Mouse (Mus musculus): ENCODE data around the gene Sez6l2. TPM values are rescaled to one million over a fixed set of nuclear protein-coding genes. Genes with fewer than 3 reads are reported as not detected.
"Not testable (repeated sequence)": the region's sequence is repeated elsewhere in the genome, so short reads cannot be mapped to it uniquely, and the experiment has no call there.

Gene Sez6l2
- 68.9 and 70.1 TPM in 2 replicates for polyA plus RNA-seq (2014; fragmentation: Nextera tagmentation; extraction: Ambion mirVana)

DNA sequence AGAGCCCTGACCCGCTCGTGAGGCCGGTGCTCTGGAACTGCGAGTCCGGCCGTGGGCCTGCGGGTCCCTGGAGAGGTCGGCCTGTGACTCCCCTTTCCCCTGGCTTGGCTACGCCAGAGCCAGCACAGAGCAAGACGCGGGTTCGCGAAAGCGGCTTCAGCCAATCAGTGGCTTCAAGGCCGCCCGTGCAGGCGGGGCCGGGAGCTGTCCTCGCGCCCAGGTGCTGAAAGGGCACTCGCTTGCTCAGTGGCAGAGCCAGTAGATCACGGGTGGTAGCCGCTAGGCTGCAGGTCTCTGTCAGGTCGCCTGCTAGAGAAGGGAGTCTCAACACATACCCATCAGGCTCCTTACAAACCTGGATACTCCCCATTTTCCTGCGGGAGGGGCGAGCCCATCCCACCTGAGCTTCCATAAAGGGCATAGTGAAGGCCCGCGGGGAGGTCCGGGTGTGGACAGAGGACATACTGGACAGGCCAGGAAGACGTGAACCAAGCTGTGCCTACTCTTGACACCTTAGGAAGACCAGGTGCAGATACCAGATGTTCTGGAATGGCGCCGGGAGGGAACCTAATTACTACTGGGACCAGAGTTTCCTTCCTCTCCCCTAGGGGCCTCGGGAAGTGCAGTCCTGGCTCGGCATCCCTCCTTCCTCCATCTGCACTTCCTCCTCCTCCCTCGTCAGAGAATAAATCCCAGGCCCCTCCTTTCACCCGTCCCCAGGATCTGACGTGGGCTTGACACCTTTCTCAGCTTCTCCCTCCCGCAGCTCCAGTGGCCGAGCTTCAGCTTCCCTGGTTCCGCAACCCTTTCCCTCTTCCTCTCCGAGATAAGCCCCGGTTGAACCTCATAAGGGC lies at the start of gene Sez6l2:
Gene Sez6l2 (plus strand): TSS at position 771 of the 854 bp plus-strand sequence.
- Histone ChIP-seq H3K9ac (peak within 1 kb of the TSS; percentile 78), H3K4me1 (replicated peaks; ENCODE audit: control insufficient read depth, insufficient read depth, low read length) (peaks cover 41% of the 10 kb centered on the region), H3K9me3 (ENCODE audit: control insufficient read depth, low read length) (no peaks in the 10 kb centered on the region), H3K4me3 (replicated peaks; ENCODE audit: low read length) (peak within 1 kb of the TSS; percentile 56), H3K27ac (peak within 1 kb of the TSS; percentile 94), H3K36me3 (replicated peaks; ENCODE audit: control insufficient read depth, insufficient read depth) (peaks cover 38% of the 10 kb centered on the region), H3K4me2 (replicated peaks) (peak within 1 kb of the TSS; percentile 94), H3K27me3 (ENCODE audit: control insufficient read depth, insufficient read depth, low read length) (no peaks in the 10 kb centered on the region)
- ATAC-seq (ENCODE audit: low FRiP score) (peak; percentile 85), DNase-seq (ENCODE audit: low spot score) (peak; percentile 87)
- under 1% methylated on average over 42 of the region's 42 CpGs for WGBS

DNA sequence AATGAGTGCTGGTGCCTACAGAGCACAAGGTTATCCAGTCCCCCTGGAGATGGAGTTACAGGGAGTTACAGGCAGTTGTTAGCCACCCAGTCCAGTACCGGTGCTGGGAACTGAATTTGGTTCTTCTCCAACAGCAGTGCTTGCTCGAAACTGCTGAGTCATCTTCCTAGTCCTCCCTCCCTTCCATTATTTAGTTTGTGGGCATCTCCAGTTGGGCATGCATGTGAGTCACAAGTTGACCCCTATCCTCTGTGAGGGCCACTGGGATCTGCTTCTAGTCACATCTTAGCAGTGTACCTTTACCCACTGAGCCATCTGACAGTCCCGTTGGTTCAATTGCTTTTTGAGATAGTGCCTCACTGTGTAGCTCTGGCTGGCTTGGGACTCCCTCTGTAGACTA lies 44.8 kb upstream of the Sez6l2 start:
- H3K4me2 ChIP-seq (replicated peaks), result no peak overlapping the region
- H3K36me3 ChIP-seq (replicated peaks; ENCODE audit: control insufficient read depth, insufficient read depth), result no peaks in the 10 kb centered on the region
- H3K4me1 ChIP-seq (replicated peaks; ENCODE audit: control insufficient read depth, insufficient read depth, low read length), result no peaks in the 10 kb centered on the region
- WGBS, result 89% methylated on average over 3 of the region's 3 CpGs
- no peak overlapping the region for H3K27ac ChIP-seq
- no peaks in the 10 kb centered on the region for H3K9me3 ChIP-seq (ENCODE audit: control insufficient read depth, low read length)
- H3K9ac ChIP-seq, result no peak overlapping the region
- ATAC-seq (ENCODE audit: low FRiP score) (no peak), DNase-seq (ENCODE audit: low spot score) (no peak)
- H3K4me3 ChIP-seq (replicated peaks; ENCODE audit: low read length), result no peak overlapping the region
- H3K27me3 ChIP-seq (ENCODE audit: control insufficient read depth, insufficient read depth, low read length), result no peaks in the 10 kb centered on the region

DNA sequence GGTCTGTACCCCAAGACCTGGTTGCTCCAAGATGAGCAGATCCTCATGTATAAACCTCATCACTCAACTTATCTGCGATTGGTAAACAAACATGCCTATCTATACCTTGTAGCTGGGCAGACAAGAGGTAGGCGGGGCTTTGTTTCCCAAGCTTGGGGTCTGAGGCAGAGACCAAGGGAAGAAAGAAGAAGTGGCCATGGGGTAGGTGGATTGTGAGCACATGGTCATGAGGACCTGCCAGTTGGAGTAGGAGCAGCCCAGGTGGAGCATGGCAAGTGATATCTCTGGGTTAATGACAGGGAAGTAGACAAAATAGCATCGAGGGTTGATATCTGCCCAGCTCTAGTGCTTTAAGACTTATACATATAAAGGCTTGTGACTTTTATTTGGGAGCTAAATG lies 35.5 kb upstream of the Sez6l2 start:
- no peak for ATAC-seq (ENCODE audit: low FRiP score)
- no peaks in the 10 kb centered on the region for H3K27me3 ChIP-seq (ENCODE audit: control insufficient read depth, insufficient read depth, low read length)
- no peak overlapping the region for H3K9ac ChIP-seq
- no peak overlapping the region for H3K27ac ChIP-seq
- H3K9me3 ChIP-seq (ENCODE audit: control insufficient read depth, low read length), result no peaks in the 10 kb centered on the region
- H3K4me3 ChIP-seq (replicated peaks; ENCODE audit: low read length), result no peak overlapping the region
- no peak for DNase-seq (ENCODE audit: low spot score)
- 92% methylated on average over 3 of the region's 3 CpGs for WGBS
- no peaks in the 10 kb centered on the region for H3K36me3 ChIP-seq (replicated peaks; ENCODE audit: control insufficient read depth, insufficient read depth)
- H3K4me1 ChIP-seq (replicated peaks; ENCODE audit: control insufficient read depth, insufficient read depth, low read length), result no peaks in the 10 kb centered on the region
- no peak overlapping the region for H3K4me2 ChIP-seq (replicated peaks)

DNA sequence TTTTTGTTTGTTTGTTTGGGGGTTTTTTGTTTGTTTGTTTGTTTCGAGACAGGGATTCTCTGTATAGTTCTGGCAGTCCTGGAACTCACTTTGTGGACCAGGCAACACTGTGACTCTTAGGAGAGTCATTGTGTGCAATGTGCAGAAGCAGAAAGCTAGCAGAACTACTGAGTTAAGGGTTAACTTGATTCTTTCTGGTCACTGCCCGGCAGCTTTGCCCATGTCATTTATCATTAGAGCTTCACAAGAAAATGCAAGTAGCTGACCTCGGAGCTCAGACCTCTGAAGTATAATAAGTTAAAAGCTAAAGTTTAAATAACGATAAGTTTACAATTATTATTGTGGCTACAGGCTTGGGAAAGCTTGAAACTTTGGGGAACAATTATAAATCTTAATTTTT lies 32.0 kb upstream of the Sez6l2 start:
- H3K9ac ChIP-seq; H3K4me1 ChIP-seq (replicated peaks; ENCODE audit: control insufficient read depth, insufficient read depth, low read length); H3K4me2 ChIP-seq (replicated peaks); H3K27ac ChIP-seq; DNase-seq (ENCODE audit: low spot score); H3K4me3 ChIP-seq (replicated peaks; ENCODE audit: low read length); H3K9me3 ChIP-seq (ENCODE audit: control insufficient read depth, low read length); ATAC-seq (ENCODE audit: low FRiP score); H3K27me3 ChIP-seq (ENCODE audit: control insufficient read depth, insufficient read depth, low read length); H3K36me3 ChIP-seq (replicated peaks; ENCODE audit: control insufficient read depth, insufficient read depth): not testable (repeated sequence)
- WGBS, result 21% methylated on average over 4 of the region's 4 CpGs

DNA sequence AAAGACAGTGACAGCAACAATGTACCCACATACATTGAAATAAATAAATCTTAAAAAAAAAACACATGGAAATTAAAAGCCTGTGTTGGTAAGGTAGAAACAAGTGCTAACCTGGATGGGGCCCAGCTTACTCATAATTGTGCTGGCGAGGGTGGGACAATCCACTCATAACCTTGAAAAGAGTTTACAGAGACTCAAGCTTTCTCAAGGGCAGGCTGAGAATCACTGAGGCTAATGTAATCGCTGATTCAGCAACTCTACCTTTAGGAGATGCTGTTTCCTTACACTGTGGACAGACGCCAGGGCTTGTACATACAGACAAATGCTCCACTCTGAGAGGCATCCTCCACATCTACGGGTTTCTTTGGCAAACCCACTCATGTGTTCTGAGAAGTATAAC lies 30.4 kb upstream of the Sez6l2 start:
- no peaks in the 10 kb centered on the region for H3K27me3 ChIP-seq (ENCODE audit: control insufficient read depth, insufficient read depth, low read length)
- DNase-seq (ENCODE audit: low spot score), result no peak
- H3K27ac ChIP-seq, result no peak overlapping the region
- ATAC-seq (ENCODE audit: low FRiP score), result no peak
- H3K9me3 ChIP-seq (ENCODE audit: control insufficient read depth, low read length), result no peaks in the 10 kb centered on the region
- H3K36me3 ChIP-seq (replicated peaks; ENCODE audit: control insufficient read depth, insufficient read depth), result no peaks in the 10 kb centered on the region
- no peak overlapping the region for H3K4me3 ChIP-seq (replicated peaks; ENCODE audit: low read length)
- H3K4me2 ChIP-seq (replicated peaks), result no peak overlapping the region
- WGBS, result 74% methylated on average over 4 of the region's 4 CpGs
- no peaks in the 10 kb centered on the region; the same call in 1 of the 2 replicates for H3K4me1 ChIP-seq (replicated peaks; ENCODE audit: control insufficient read depth, insufficient read depth, low read length)
- H3K9ac ChIP-seq, result no peak overlapping the region

DNA sequence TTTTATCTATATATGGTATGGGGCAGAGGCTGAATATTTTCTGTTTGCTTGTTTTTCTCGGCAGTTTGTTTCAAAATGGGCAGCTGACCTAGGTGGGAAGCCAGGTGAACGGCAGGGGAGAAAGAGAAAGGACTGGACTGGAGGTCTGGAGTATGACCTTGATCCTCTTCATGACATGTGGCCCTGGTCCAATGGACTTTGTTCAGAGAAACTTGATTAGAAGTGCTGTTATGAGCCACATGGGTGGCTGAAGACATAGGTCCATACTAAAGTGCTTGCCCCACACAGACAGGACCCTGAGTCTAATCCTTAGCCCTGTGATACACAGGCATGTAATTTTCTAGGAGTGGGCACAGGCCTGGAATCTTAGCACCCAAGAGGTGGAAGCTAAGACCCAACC lies 28.8 kb upstream of the Sez6l2 start:
- no peak overlapping the region for H3K4me3 ChIP-seq (replicated peaks; ENCODE audit: low read length)
- no peak for DNase-seq (ENCODE audit: low spot score)
- H3K4me2 ChIP-seq (replicated peaks), result no peak overlapping the region
- WGBS, result 73% methylated on average over 2 of the region's 2 CpGs
- H3K27ac ChIP-seq, result no peak overlapping the region
- no peaks in the 10 kb centered on the region; the same call in 1 of the 2 replicates for H3K4me1 ChIP-seq (replicated peaks; ENCODE audit: control insufficient read depth, insufficient read depth, low read length)
- no peaks in the 10 kb centered on the region for H3K36me3 ChIP-seq (replicated peaks; ENCODE audit: control insufficient read depth, insufficient read depth)
- no peak for ATAC-seq (ENCODE audit: low FRiP score)
- no peak overlapping the region for H3K9ac ChIP-seq
- no peaks in the 10 kb centered on the region for H3K9me3 ChIP-seq (ENCODE audit: control insufficient read depth, low read length)
- H3K27me3 ChIP-seq (ENCODE audit: control insufficient read depth, insufficient read depth, low read length), result no peaks in the 10 kb centered on the region

DNA sequence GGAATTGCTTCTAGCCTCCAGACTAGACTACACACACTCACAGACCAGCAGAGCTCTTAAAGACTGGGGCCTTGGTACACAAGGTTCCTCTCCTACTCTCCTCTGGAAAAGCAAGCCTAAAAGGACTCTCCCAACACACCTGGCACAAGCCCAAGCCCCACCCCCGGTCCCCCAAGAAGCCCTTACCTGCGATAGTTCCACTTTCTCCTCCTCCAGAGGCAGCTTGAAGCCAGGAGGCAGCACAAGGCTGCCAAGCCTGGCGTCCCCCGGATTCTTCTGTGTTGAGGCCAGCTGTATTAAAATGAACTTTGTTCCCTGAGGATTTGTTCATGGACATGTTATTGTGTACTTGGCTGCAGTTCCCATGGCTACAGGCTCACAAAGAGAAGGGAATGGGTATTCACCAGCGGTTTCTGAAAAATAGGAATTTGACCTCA lies 27.7 kb upstream of the Sez6l2 start, which contains the start of gene Tmem219:
Gene Tmem219 (minus strand): TSS at position 294 of the 437 bp plus-strand sequence.
- no peaks in the 10 kb centered on the region; the same call in 1 of the 2 replicates for H3K4me1 ChIP-seq (replicated peaks; ENCODE audit: control insufficient read depth, insufficient read depth, low read length)
- ATAC-seq (ENCODE audit: low FRiP score), result no peak
- 12% methylated on average over 5 of the region's 5 CpGs for WGBS
- H3K27ac ChIP-seq, result peak within 1 kb of the TSS; percentile 56; the same call in 1 of the 2 replicates
- H3K9me3 ChIP-seq (ENCODE audit: control insufficient read depth, low read length), result no peaks in the 10 kb centered on the region
- no peak within 1 kb of the TSS; the same call in 1 of the 2 replicates for H3K4me2 ChIP-seq (replicated peaks)
- no peaks in the 10 kb centered on the region for H3K36me3 ChIP-seq (replicated peaks; ENCODE audit: control insufficient read depth, insufficient read depth)
- no peak within 1 kb of the TSS for H3K9ac ChIP-seq
- H3K27me3 ChIP-seq (ENCODE audit: control insufficient read depth, insufficient read depth, low read length), result no peaks in the 10 kb centered on the region
- no peak within 1 kb of the TSS for H3K4me3 ChIP-seq (replicated peaks; ENCODE audit: low read length)
- peak; percentile 64 for DNase-seq (ENCODE audit: low spot score)

DNA sequence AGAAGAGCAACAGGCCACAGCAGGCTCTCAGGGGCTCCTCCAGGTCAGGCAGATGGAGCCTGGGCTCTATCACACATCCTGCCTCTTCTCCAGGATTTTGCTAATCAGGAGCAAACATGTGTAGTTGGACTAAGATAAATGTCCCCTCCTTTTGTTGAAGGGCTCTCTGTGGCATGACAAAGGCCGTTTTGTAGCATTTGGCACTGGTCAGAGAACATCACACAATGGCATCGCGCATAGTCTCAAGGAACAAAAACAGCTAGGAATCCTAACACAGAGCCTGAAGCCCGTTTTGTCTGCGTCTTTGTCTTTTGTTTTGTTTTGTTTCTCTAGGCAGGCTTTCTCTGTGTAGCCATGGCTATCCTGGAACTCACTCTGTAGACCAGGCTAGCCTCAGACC lies 26.4 kb upstream of the Sez6l2 start:
- H3K9me3 ChIP-seq (ENCODE audit: control insufficient read depth, low read length), result no peaks in the 10 kb centered on the region
- ATAC-seq (ENCODE audit: low FRiP score) (no peak), DNase-seq (ENCODE audit: low spot score) (no peak)
- H3K9ac ChIP-seq, result no peak overlapping the region
- no peak overlapping the region for H3K27ac ChIP-seq
- H3K4me2 ChIP-seq (replicated peaks), result no peak overlapping the region
- H3K4me3 ChIP-seq (replicated peaks; ENCODE audit: low read length), result no peak overlapping the region
- 21% methylated on average over 5 of the region's 5 CpGs for WGBS
- no peaks in the 10 kb centered on the region for H3K36me3 ChIP-seq (replicated peaks; ENCODE audit: control insufficient read depth, insufficient read depth)
- H3K4me1 ChIP-seq (replicated peaks; ENCODE audit: control insufficient read depth, insufficient read depth, low read length), result no peaks in the 10 kb centered on the region; the same call in 1 of the 2 replicates
- no peaks in the 10 kb centered on the region for H3K27me3 ChIP-seq (ENCODE audit: control insufficient read depth, insufficient read depth, low read length)

DNA sequence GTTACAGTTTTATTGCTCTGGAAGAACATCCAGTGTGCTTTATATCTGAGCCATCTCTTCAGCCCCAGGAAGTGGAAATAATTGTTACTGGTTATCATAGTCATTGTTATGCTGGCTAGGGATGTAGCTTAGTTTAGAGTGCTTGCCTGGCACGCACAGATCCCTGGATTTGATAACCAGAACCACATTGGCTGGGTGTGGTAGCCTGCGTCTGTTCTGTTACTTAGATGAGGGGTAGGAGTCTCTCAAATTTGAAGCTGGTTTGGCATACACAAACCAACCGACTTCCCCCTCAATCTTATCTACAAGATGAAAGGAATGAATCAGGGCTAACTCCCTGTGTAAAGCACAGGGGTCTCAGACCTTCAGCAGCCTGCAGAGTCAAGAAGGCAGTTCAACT lies 24.1 kb upstream of the Sez6l2 start:
- H3K4me3 ChIP-seq (replicated peaks; ENCODE audit: low read length), result no peak overlapping the region
- H3K4me1 ChIP-seq (replicated peaks; ENCODE audit: control insufficient read depth, insufficient read depth, low read length), result peaks cover 12% of the 10 kb centered on the region
- no peak for ATAC-seq (ENCODE audit: low FRiP score)
- 68% methylated on average over 3 of the region's 3 CpGs for WGBS
- no peak overlapping the region for H3K27ac ChIP-seq
- no peak for DNase-seq (ENCODE audit: low spot score)
- no peaks in the 10 kb centered on the region for H3K9me3 ChIP-seq (ENCODE audit: control insufficient read depth, low read length)
- no peak overlapping the region for H3K4me2 ChIP-seq (replicated peaks)
- H3K27me3 ChIP-seq (ENCODE audit: control insufficient read depth, insufficient read depth, low read length), result no peaks in the 10 kb centered on the region
- peaks cover 9% of the 10 kb centered on the region; the same call in 1 of the 2 replicates for H3K36me3 ChIP-seq (replicated peaks; ENCODE audit: control insufficient read depth, insufficient read depth)
- no peak overlapping the region for H3K9ac ChIP-seq

Data from hindbrain, embryonic 14.5 days (tissue).